Mouse (Mus musculus): ENCODE data around the gene Usp2.

- TF ChIP-seq CTCF (IDR thresholded peaks at IDR 0.05; ENCODE audit: borderline replicate concordance, insufficient read depth, low read length) (no peak), POLR2A (IDR thresholded peaks at IDR 0.05; ENCODE audit: low read depth, low read length) (no peak)
Observed at GRCm38 (mm10) chr9:44130581-44131275, 63.9 kb downstream of the Usp2 start.
